Mouse (Mus musculus) right cerebral cortex, postnatal 10 days (tissue): ENCODE results near the gene Mthfr.

Experiments
- DNase-seq, 2 experiments: peaks; one replicate each; pipeline ENCODE4 v3.0.0; 2021; ENCODE audit warnings: low spot score in 2 of 2

Mthfr gene

GRCm38 (mm10) chr4:148065702-148066400, 27.0 kb downstream of the Mthfr start:
- DNase-seq: no peak

- DNase-seq: no peak
Observed at GRCm38 (mm10) chr4:148066401-148066744, 27.5 kb downstream of the Mthfr start.

- no peak for DNase-seq
Observed at GRCm38 (mm10) chr4:148067346-148067745, 28.5 kb downstream of the Mthfr start.

DNA sequence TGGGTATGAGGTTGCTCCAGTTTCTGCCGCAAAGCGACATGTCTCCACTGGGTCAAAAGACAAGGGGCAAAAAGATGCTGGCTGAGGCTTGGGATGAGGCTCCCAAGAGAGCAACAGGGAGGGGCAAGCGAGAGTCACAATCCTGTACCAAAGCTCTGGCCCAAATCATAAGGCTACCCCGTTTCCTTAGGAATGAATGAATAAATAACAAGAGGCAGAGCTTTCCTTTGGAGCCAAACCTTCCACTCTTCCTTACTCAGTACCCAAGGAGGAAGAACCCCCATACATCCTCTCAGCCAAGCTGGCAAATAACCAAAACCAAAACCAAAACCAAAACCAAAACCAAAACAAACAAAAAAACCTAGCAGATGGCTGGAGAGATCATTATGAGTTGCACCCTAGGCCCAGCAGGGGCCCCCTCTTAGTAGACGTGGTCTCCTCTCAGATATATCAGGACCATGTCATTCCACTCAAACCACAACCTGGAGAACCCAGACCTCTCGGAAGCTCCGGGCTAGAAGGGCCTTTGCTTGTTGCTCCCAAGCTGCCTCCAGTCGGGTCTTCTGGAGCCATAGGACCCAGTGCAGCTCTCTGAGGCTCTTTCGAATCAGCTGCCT, 30.8 kb downstream of the Mthfr start:
- DNase-seq: no peak

DNA sequence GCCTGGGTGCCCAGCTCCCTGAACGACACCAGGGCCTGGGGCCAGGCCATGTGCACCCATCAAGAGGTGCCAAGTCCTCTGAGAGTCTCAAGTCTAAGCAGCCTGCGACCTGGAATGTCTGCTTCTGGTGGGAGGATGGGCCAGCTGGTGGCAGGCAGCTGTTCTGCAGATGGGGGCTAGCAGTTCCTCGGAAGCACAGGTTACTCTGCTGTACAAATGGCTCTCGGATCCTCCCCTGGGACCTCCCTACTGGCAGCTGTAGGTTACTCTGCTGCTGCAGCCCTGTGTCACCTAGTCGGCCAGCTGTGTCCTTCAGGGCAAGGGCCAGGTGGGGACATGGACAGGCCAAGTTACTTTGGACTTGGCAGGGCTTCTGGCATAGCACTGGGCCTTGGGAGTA, 32.6 kb downstream of the Mthfr start:
- no peak for DNase-seq

- no peak for DNase-seq
Observed at GRCm38 (mm10) chr4:148074521-148075189, 35.8 kb downstream of the Mthfr start.

DNA sequence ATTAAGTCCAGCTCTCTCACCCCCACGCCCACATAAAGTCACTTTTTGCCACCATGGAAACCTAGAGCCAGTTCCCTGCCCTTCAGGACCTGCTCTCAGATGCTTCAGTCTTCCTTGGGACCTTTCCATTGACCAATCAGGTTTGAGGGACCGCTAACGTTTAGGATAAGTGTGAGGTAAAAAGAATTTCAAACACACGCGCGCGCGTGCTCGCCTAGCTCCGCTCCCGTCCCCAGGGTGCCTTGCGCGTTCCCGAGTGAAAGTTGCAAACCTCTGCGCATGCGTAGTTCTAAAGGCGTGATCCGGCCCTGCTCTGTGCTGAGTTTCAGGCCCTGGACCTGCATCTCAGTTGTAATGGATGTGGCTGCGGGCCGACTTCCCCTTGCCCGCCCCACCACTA, 36.4 kb downstream of the Mthfr start:
- DNase-seq: peak; percentile 79 to 82

GRCm38 (mm10) chr4:148075881-148076280, 37.0 kb downstream of the Mthfr start:
- DNase-seq: no peak

DNA sequence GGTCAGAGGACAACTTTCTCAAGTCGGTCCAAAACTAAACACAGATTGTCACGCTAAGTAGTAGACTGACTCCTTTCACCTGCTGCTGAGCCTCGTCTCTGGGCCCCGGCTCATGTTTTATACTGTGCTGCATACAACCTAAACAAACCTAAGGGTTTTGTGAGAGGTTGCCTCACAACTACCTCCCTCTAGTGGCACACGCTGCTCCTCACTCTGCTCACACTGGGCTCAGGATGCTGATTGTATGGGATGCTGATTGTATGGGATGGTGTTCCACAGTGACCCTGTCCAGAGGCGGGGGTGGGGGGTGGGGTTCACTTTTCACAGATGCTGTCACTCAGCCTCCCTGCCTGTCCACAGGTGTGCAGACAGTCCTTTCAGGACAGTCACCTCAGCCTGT, 40.3 kb downstream of the Mthfr start:
- DNase-seq: no peak

DNA sequence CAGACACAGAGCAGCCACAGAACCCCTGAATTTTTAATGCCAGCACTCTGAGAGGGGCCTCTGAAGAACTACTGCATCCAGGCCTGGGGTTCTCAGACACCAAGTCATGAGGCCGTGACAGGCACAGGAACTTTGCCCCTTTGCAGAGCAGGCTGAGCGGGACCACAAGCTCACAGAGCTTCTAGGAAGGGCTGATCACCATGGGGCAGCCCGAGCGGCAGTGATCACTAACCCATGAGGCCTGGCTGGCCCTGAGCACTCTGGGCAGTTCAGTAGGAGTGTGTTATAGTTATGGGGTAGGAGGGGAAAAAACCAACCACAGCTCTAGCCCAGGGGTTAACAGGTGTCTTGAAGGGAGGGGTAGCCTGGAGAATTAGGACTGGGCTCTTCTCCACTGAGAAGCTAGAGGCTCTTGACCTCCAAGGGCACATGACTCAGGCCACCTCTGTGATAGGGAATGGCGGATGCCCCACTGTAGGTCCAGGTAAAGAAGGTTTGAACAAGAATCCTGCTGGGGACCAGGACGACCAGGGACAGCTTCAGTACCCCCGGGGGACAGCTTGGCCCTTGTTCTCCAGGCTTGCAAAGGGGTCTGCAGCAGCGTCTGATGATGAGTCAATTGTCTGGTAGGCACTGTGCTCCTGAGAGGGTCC, 41.2 kb downstream of the Mthfr start:
- no peak for DNase-seq

DNA sequence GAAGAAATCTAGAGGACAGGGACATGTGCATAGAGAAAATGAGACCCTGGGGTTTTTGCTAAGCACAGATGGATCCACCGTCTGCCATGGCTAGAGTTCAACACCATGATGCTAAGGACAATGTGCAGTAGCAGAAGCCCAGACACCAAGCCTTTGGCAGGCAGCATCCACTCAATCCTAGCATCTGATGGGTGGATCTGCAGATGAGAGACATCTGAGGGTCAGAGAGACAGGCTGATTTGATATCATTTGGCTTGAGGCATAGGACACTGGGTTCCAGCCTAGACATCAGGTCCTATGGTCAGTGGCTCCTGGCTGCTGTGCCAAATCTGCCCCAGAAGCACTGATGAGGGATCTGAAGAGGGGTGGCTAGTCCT, 41.7 kb downstream of the Mthfr start:
- no peak for DNase-seq

GRCm38 (mm10) chr4:148081201-148081600, 42.3 kb downstream of the Mthfr start:
- no peak for DNase-seq

GRCm38 (mm10) chr4:148082257-148083044, 43.6 kb downstream of the Mthfr start:
- DNase-seq: peak in 1 of 2 experiments; percentile 74

GRCm38 (mm10) chr4:148083176-148083899, 44.5 kb downstream of the Mthfr start:
- no peak for DNase-seq

DNA sequence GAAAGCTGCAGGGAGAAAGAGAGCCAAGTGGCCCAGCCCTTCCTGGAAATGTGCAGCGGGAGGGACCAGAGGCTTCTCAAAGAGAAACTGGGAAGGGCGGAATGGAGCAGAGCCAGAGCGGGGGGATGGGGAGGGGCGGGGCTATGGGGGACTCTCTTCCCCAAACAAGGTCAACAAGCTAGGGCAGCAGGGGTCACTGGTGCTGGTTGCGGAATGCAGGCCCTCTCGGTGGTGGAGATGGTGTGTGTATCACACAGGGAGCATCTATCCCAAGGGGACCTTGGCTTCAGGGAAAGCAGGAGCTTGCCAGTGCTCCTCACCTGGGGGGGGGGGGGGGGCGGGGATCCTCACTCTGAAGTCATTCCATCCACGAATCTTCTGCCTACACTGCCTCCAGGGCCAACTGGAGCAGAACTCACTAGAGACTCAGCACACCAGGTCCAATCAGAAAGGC, 45.4 kb downstream of the Mthfr start:
- DNase-seq: no peak

GRCm38 (mm10) chr4:148085131-148085906, 46.4 kb downstream of the Mthfr start:
- DNase-seq: no peak

GRCm38 (mm10) chr4:148085907-148086305, 47.0 kb downstream of the Mthfr start:
- no peak for DNase-seq

GRCm38 (mm10) chr4:148087091-148087906, 48.4 kb downstream of the Mthfr start:
- no peak for DNase-seq

DNA sequence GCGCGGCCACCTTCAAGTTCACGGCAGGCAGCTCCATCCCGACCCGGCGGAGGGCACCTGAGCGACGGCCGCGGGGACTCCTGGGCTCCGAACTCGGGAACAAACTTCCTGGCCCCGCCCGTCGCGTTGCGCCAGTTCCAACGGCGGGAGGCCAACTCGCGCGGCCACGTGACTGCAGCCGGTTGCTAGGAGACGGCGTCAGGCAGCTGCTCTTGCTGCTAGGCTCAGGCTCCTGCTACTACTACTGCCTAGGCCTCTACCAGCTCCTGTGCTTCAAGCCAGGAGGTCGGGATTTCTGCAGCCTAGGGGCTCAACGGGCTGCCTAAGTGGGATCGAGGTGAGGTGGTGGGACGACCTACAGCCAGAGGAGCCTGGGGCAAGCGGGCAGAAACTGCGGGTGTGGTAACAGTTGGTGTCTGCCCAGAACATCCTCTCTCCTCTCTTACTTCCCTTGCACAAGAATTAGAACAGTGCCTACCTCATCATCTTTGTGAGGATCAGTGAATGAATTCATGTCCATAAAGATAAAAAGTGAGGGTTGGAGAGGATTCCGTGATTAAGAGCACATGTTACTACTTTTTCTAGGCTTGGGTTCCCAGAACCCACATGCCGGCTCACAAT, 49.1 kb downstream of the Mthfr start, which contains the start of gene Agtrap:
TSS of gene Agtrap (minus strand) at position 125 of the 621 bp plus-strand sequence.
- peak; percentile 97 for DNase-seq
